Mouse (Mus musculus) G1E (cell line): ENCODE measurements around the gene Osbpl10. TPM values are rescaled to one million over a fixed set of nuclear protein-coding genes. Genes with fewer than 3 reads are reported as not detected.

Source experiments
- ATAC-seq: 2 replicates; pipeline ENCODE4 v1.8.0; 2016; ENCODE audit warnings: mild to moderate bottlenecking; ENCODE audit not compliant: insufficient number of reproducible peaks, poor library complexity, low FRiP score, severe bottlenecking; ENCODE audit errors: extremely low read depth
- DNase-seq: peaks from one replicate; pipeline ENCODE4 v3.0.0; 2012; ENCODE audit warnings: low spot score
- H3K27me3 ChIP-seq: 2 replicates; pipeline ENCODE4 v1.6.1; 2012; ENCODE audit warnings: mild to moderate bottlenecking, low read length, inconsistent platforms; ENCODE audit not compliant: insufficient read depth
- H3K36me3 ChIP-seq: replicated peaks from 2 replicates; pipeline ENCODE3; 2012; ENCODE audit warnings: mild to moderate bottlenecking, inconsistent platforms
- H3K4me1 ChIP-seq: 2 replicates; pipeline ENCODE4 v1.6.1; 2012; ENCODE audit warnings: low read depth, low read length, inconsistent platforms, mixed read lengths; ENCODE audit not compliant: insufficient read depth
- H3K4me3 ChIP-seq: 2 replicates; pipeline ENCODE4 v1.5.1; 2012; ENCODE audit warnings: low read depth, mild to moderate bottlenecking, inconsistent platforms, low read length, moderate library complexity, mixed read lengths
- H3K9me3 ChIP-seq: replicated peaks from 2 replicates; pipeline ENCODE4 v1.6.1; 2012; ENCODE audit warnings: inconsistent platforms
- CTCF ChIP-seq: IDR thresholded peaks from 2 replicates; pipeline ENCODE4 v1.5.1; 2012; ENCODE audit warnings: low read depth, low read length, inconsistent platforms, mixed read lengths
- GATA1 ChIP-seq: IDR thresholded peaks from 2 replicates; pipeline ENCODE4 v1.6.1; 2012; ENCODE audit warnings: borderline replicate concordance, low read length, inconsistent platforms, mixed read lengths
- GATA2 ChIP-seq: IDR thresholded peaks from 2 replicates; pipeline ENCODE4 v1.6.1; 2012; ENCODE audit warnings: low read depth, low read length, inconsistent platforms, borderline replicate concordance
- POLR2AphosphoS5 ChIP-seq: IDR thresholded peaks from 2 replicates; pipeline ENCODE4 v1.6.1; 2012; ENCODE audit warnings: low read depth, low read length, inconsistent platforms; ENCODE audit not compliant: insufficient replicate concordance
- TAL1 ChIP-seq: conservative IDR thresholded peaks from 2 replicates; pipeline ENCODE4 v1.6.1; 2012; ENCODE audit warnings: low read depth, low read length, inconsistent platforms, mixed read lengths
- polyA plus RNA-seq: library from polyadenylated mRNA; stranded (reverse); fragments of >175 nt; gene quantifications from 2 replicates; pipeline ENCODE4 v1.2.3, GENCODE M21; 2012
- total RNA-seq, 2 experiments: library from RNA; stranded (forward) in 1 of 2; stranded (reverse) in 1 of 2; fragments of 200-1000 nt in 1 of 2; fragments of >200 nt in 1 of 2; fragmentation: Nextera tagmentation in 1 of 2; gene quantifications; 2 replicates each; pipeline ENCODE4 v1.2.3; 2014 to 2017

Osbpl10 gene
- total and polyA plus RNA-seq, 3 experiments: 0.05 TPM; not detected in 2

DNA sequence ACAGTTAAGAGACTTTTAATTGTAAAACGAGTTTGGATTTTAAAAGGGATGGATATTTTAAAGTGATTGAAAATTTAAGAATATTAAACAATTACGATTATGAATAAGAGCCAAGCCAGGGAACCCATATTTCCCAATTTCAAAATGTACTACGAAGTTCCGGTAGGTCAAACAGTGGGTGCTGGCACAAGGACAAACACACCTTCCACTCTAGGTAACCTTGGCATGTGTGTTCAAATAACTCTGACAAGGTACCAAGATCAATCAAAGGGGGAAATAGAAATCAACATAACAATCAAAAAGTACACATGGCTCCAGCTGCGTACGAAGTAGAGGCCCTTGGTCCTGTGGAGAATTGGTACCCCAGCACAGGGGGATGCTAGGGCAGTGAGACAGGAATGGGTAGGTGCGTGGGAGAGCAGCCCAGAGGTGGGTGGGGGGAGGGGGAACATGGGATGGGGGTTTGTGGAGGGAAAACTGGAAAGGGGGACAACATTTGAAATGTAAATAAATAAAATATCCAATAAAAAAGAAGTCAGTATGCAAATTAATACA lies 294.8 kb downstream of the Osbpl10 start:
- H3K4me3 ChIP-seq: no peak overlapping the region
- ATAC-seq: no peak
- no peak for TF ChIP-seq GATA1
- no peak for TF ChIP-seq POLR2AphosphoS5
- no peak for TF ChIP-seq CTCF
- no peak for TF ChIP-seq GATA2
- TF ChIP-seq TAL1: no peak
- no peaks in the 10 kb centered on the region for H3K4me1 ChIP-seq
- no peaks in the 10 kb centered on the region for H3K9me3 ChIP-seq
- peaks cover 56% of the 10 kb centered on the region for H3K36me3 ChIP-seq
- no peaks in the 10 kb centered on the region for H3K27me3 ChIP-seq
- no peak for DNase-seq

DNA sequence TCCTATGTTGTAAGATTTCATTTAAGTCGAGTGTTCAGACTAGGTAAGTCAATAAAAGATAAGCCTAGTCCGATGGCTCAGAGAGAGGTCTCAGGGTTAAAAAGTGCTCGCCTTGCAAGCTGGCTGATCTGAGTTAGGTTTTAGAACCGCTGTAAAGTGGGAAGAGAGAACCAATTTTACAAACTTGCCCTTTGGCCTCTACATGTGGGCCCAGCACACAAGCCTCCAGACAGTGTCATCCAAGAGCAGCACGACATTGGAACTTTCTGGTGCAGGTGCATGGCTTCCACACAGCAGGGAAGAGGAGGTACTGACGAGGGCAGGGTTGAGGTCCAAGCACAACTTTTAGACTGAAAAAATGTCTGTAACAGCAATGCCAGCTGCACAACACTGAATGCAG lies 296.4 kb downstream of the Osbpl10 start:
- Histone ChIP-seq H3K9me3 (no peaks in the 10 kb centered on the region), H3K27me3 (no peaks in the 10 kb centered on the region), H3K4me1 (no peaks in the 10 kb centered on the region), H3K4me3 (no peak overlapping the region), H3K36me3 (peaks cover 64% of the 10 kb centered on the region)
- DNase-seq (no peak), ATAC-seq (no peak)
- no peak for TF ChIP-seq GATA2
- TF ChIP-seq TAL1: no peak
- no peak for TF ChIP-seq POLR2AphosphoS5
- TF ChIP-seq GATA1: no peak
- TF ChIP-seq CTCF: no peak

DNA sequence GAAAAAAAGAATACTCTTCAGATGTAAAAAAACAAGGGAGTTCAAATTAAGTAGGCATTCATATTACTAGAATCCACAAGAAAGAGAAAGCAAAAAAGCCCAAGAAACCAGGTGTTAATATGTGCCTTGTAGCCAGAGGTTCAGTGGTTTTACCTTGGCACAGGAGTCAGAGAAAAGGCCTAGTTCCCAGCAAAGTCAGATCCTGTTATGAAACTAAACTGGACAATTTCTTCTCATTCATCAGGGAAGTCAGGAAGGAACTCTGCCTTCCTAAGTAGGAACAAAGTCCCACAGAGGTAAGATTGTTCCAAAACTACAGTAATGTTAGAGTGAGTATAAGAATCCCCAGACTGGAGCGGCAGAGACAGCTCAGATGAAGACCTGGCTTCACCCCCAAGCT lies 300.3 kb downstream of the Osbpl10 start:
- no peak for TF ChIP-seq GATA2
- no peak for TF ChIP-seq GATA1
- no peak for TF ChIP-seq CTCF
- no peak for TF ChIP-seq POLR2AphosphoS5
- no peak for TF ChIP-seq TAL1
- ATAC-seq: no peak
- no peaks in the 10 kb centered on the region for H3K9me3 ChIP-seq
- peaks cover 78% of the 10 kb centered on the region for H3K36me3 ChIP-seq
- no peak for DNase-seq
- H3K4me3 ChIP-seq: no peak overlapping the region
- H3K4me1 ChIP-seq: peaks cover 4% of the 10 kb centered on the region; the same call in 1 of the 2 replicates
- H3K27me3 ChIP-seq: no peaks in the 10 kb centered on the region

Other genes with a start within 250 kb of the Osbpl10 start
- gene Cmtm6, start 247.5 kb upstream of the Osbpl10 start, total RNA-seq (2014; fragmentation: Nextera tagmentation): 20.9 and 23.9 TPM in 2 replicates
- 41.4 and 42.5 TPM in 2 replicates for gene Cmtm6, start 247.5 kb upstream of the Osbpl10 start, total RNA-seq (2017)
- gene Cmtm6, start 247.5 kb upstream of the Osbpl10 start, polyA plus RNA-seq: 7.5 and 8.7 TPM in 2 replicates
- 68.7 and 76.1 TPM in 2 replicates for gene Cmtm7, start 196.7 kb upstream of the Osbpl10 start, total RNA-seq (2014; fragmentation: Nextera tagmentation)
- gene Cmtm7, start 196.7 kb upstream of the Osbpl10 start, total RNA-seq (2017): 233 and 329 TPM in 2 replicates
- gene Cmtm7, start 196.7 kb upstream of the Osbpl10 start, polyA plus RNA-seq: 196 and 229 TPM in 2 replicates
- not detected in 2 replicates for gene Cmtm8, start 134.4 kb upstream of the Osbpl10 start, total RNA-seq (2014; fragmentation: Nextera tagmentation)
- 0.16 and 0.17 TPM in 2 replicates for gene Cmtm8, start 134.4 kb upstream of the Osbpl10 start, total RNA-seq (2017)
- not detected in 2 replicates for gene Cmtm8, start 134.4 kb upstream of the Osbpl10 start, polyA plus RNA-seq
- gene Gpd1l, start 44.6 kb upstream of the Osbpl10 start, total RNA-seq (2014; fragmentation: Nextera tagmentation): 5.7 and 6.2 TPM in 2 replicates
- 7.6 and 8.4 TPM in 2 replicates for gene Gpd1l, start 44.6 kb upstream of the Osbpl10 start, total RNA-seq (2017)
- 3.4 and 3.6 TPM in 2 replicates for gene Gpd1l, start 44.6 kb upstream of the Osbpl10 start, polyA plus RNA-seq
- gene Rps27rt, start 4.2 kb downstream of the Osbpl10 start, total RNA-seq (2014; fragmentation: Nextera tagmentation): 104 and 105 TPM in 2 replicates
- 140 and 163 TPM in 2 replicates for gene Rps27rt, start 4.2 kb downstream of the Osbpl10 start, total RNA-seq (2017)
- 3.0 and 3.8 TPM in 2 replicates for gene Rps27rt, start 4.2 kb downstream of the Osbpl10 start, polyA plus RNA-seq